Mouse (Mus musculus): ENCODE measurements around the gene Mepe.

The Mepe gene

GRCm38 (mm10) chr5:104351874-104352273 lies 26.7 kb downstream of the Mepe start:
- DNase-seq (ENCODE audit: low spot score in 2 of 2): no peak

- no peak for DNase-seq (ENCODE audit: low spot score in 2 of 2)
These were observed 32.4 kb downstream of the Mepe start for GRCm38 (mm10) chr5:104357575-104357974.

DNA sequence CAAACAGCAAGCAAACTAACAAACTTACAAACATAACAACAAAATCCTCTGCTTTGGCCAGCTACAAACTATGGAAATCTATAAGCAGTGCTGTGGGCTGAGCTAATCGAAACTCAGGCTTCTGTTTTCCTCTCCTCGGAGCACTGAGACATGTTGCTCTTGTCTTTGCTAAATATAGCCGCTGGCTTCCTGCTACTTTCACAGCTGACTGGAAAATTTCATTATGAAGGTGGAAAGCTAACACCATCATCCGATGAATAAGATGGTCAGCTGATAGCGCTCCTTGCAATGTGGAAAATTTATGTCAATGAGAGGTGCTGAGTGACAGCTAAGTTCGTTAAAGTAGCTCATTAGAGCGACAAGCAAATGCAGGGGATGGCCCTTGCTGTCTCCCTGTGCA lies 33.5 kb downstream of the Mepe start:
- peak; percentile 23 to 48 for DNase-seq (ENCODE audit: low spot score in 2 of 2)

DNA sequence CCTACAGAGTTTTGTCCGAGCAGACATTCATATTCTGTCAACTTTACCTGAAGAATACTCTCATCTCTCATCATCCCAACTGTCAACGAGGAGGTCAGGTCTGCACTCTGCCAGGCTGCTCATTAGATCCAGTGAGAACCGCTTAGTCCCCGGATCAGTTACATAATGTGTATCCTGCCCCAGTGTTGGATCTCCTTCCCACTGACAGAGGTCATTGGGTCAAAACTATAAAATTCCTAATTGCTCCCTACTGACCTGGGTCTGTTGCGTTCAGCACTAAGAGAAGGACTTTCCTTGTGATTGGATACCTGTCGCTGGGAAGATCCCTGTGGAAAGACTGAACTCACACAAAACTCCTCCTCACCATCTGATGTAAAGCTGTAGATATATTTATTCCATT lies 34.1 kb downstream of the Mepe start:
- no peak for DNase-seq (ENCODE audit: low spot score in 2 of 2)

DNA sequence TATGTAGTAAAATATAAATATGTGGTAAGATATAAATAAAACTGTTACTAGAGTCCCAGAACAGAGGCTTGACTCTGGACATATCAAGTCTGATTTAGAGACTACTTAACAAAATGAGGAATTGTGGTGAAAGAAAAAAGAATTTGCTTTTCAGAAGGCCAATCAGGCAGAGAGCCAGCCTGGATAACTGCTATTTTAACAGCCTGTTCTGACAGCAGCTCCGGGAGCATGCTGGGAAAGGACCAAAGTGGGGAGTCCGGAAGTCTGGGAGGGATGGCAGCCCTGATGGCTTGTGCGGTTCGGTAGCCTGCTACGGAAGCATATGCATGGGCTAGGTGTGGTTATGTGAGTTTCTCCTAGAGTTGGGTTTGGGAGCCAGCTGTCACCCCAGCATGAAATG lies 45.5 kb downstream of the Mepe start:
- DNase-seq (ENCODE audit: low spot score in 2 of 2): no peak

GRCm38 (mm10) chr5:104371284-104371683 lies 46.2 kb downstream of the Mepe start:
- DNase-seq (ENCODE audit: low spot score in 2 of 2): no peak

- no peak for DNase-seq (ENCODE audit: low spot score in 2 of 2)
These were observed 48.6 kb downstream of the Mepe start for GRCm38 (mm10) chr5:104373648-104374307.

- DNase-seq (ENCODE audit: low spot score in 2 of 2): no peak
These were observed 49.2 kb downstream of the Mepe start for GRCm38 (mm10) chr5:104374308-104374660.

DNA sequence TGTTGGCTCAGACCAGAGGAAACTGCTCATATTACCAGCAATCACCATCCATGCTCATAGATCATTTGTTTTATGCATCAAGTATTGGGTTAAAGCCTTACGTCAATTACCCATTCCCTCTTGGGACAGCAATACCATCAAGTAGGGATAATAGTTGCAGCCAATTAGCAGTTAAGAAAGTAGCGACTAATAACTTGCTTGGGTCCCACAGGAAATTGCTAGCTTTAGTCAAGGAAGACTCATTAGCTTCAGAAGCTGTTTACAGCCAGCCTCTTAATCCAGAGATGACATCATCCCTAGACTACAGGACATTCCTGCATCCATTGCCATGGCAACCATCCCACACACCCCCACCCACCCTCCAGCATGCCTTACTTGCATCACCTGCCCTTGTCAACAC lies 50.0 kb downstream of the Mepe start:
- no peak for DNase-seq (ENCODE audit: low spot score in 2 of 2)

- no peak for DNase-seq (ENCODE audit: low spot score in 2 of 2)
These were observed 51.8 kb downstream of the Mepe start for GRCm38 (mm10) chr5:104376890-104377289.

- no peak for DNase-seq (ENCODE audit: low spot score in 2 of 2)
These were observed 55.4 kb downstream of the Mepe start for GRCm38 (mm10) chr5:104380574-104380973.

DNA sequence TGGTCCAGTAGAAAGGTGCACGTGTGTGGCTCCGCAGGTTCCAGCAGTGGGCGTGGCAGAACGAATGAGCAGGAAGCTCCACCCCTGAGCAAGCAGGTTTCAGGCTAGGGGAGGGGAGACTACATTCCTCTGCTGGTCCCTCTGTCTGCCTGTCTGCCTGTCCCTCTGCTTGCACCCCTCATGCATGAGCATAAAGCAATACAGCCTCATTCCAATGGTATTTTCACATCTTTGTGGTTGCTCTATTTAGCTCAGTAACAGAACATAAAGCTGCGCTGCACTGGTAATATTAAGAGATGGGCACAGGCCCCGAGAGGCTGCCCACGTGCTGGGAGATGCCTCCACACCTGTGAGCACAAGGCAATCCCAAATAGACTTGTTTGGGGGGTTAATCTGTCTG lies 56.5 kb downstream of the Mepe start:
- DNase-seq (ENCODE audit: low spot score in 2 of 2): no peak

DNA sequence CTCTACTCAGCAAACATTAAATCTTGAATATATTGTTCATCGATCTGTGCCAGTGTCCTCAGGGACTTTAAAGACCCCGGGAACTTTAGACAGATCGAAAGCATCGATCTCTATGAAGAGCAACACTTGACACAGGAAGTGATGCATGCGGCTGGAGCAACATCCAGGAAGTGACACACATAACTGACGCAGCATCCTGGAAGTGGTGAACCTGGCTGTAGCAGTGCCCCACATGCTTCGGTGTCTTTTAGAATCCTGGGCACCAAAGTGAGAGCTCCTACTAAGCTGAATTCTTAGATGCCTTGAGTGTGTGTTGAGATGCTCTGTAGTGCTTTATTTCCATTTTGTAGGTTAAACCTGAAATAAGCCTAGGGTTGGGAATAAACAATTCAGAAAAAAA lies 59.4 kb downstream of the Mepe start:
- DNase-seq (ENCODE audit: low spot score in 2 of 2): no peak

DNA sequence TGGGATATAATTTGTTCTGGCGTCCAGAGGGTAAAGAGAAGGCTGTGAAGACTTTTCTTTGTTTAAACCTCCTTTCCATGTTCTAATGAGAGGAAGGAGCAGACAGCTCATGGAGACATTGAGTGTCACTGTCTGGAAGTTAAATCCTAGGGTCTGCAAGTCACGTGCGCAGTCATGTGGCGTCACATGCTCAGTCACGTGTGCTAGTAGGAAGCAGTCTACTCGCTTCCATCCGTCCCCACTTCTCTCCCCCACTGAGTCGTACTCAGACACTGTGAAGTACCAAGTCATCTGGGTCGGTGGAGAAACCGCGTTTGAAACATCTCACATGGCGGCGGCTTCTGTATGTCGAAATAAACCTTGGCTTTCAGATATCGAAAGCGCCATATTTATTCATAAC lies 60.4 kb downstream of the Mepe start:
- DNase-seq (ENCODE audit: low spot score in 2 of 2): no peak

DNA sequence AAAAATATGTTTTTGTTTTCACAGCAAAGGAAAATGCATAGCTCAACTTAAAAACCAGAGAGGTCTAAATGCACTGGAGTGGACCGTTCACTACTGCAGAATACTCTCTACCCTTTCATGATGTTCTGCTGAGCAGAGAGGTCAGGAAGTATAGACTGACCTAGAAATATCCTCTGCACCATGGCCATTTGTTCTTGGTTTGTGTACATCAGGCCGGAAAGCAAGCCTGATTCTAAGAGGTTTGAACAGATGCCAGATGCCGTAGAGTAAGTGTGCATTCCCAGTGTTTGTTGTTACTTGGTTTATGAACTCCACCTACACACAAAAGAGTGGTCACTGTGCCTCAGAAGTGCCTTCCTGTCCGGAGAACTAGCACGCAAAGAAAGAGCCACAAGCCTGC lies 61.8 kb downstream of the Mepe start:
- no peak for DNase-seq (ENCODE audit: low spot score in 2 of 2)

Measured in frontal cortex, postnatal 36 days (tissue).